Mouse (Mus musculus) megakaryocyte, embryonic 14.5 days (primary cell): ENCODE results near the gene Myof.

Experiments used
- FLI1 ChIP-seq: IDR thresholded peaks from 2 replicates; pipeline ENCODE4 v1.6.1; 2012; ENCODE audit warnings: low read length, inconsistent platforms, mixed read lengths
- GATA1 ChIP-seq: IDR thresholded peaks from 3 replicates; pipeline ENCODE4 v1.6.1; 2012; ENCODE audit warnings: mixed read lengths, low read length, inconsistent platforms, borderline replicate concordance

- TF ChIP-seq GATA1 (no peak), FLI1 (no peak)
Measured at GRCm38 (mm10) chr19:38073226-38073625, 29.8 kb upstream of the Myof start.
